Mouse (Mus musculus) heart, postnatal 0 days (tissue): ENCODE measurements around the gene Nt5c1a.

Experiments
- CTCF ChIP-seq: IDR thresholded peaks from 2 replicates; pipeline ENCODE4 v1.5.1; 2016; ENCODE audit warnings: antibody characterized with exemption, control low read depth, low read depth
- EP300 ChIP-seq: IDR thresholded peaks from 2 replicates; pipeline ENCODE4 v1.6.1; 2016; ENCODE audit warnings: antibody characterized with exemption, low read depth

DNA sequence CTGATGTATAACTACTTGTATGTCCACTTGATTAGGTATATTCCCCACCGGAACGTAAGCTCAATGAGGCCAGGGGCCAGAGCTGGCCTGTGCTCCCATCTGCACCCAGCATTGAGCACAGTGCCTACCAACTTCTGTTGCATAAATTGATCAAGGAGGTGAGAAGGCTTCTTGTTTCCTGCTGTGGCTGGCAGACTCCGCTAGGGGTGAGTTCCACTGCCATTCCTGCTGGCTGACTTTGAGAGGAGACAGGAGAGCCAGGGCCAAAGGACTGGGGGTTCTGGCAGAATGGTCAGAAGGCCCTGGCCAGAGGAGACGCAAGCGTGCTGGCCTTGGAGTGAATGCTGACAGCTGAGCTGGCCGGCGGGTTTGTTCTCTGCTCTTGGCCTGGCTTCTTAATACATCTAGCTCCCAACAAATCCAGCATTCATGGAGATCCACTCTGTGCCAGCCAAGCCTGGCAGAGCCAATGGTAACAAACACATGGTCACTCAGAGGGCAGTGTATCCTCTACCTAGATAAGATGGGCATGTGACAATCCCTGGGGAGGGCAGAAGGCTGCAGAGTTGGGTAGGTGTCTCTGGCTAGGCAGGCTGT lies 47.8 kb downstream of the Nt5c1a start:
- peak; percentile 21 for TF ChIP-seq CTCF
- no peak for TF ChIP-seq EP300
